Mouse (Mus musculus): Measurements from ENCODE around the gene Atp5k. TPM values are rescaled to one million over a fixed set of nuclear protein-coding genes. Genes with fewer than 3 reads are reported as not detected.

Atp5k gene
- total and polyA plus RNA-seq, 3 experiments: 199 to 567 (median 276) TPM

GRCm38 (mm10) chr5:108436101-108436500 lies 1.9 kb upstream of the Atp5k start:
- Histone ChIP-seq H3K27me3 (replicated peaks) (peaks cover 2% of the 10 kb centered on the region), H3K9me3 (replicated peaks; ENCODE audit: low read length) (no peaks in the 10 kb centered on the region), H3K36me3 (replicated peaks in 1 of 2; ENCODE audit: control insufficient read depth in 1 of 2, insufficient read depth in 1 of 2, low read length in 1 of 2) (peaks cover 8 to 19% of the 10 kb centered on the region in 2 experiments), H3K9ac (ENCODE audit: insufficient read depth, low read depth) (no peak overlapping the region), H3K27ac (ENCODE audit: insufficient read depth, low read depth) (no peak overlapping the region), H3K4me3 (replicated peaks in 1 of 3; ENCODE audit: low read depth in 2 of 3, low read length in 2 of 3, poor library complexity in 1 of 3) (no peak overlapping the region), H3K4me1 (ENCODE audit: control insufficient read depth in 1 of 2, insufficient read depth in 2 of 2) (peaks cover 3 to 20% of the 10 kb centered on the region in 2 experiments), H3K79me2 (replicated peaks; ENCODE audit: control insufficient read depth, extremely low read depth, insufficient read depth, poor library complexity, severe bottlenecking) (peaks cover 10% of the 10 kb centered on the region), H3K4me2 (ENCODE audit: insufficient read depth, low read depth, poor library complexity, severe bottlenecking) (no peak overlapping the region)
- dilution Hi-C loops (cut with MboI; ENCODE audit: extremely low pct_ligation_motif_present, extremely low pct_unique_long_range_greater_than_20kb, low sequenced_read_pairs): no loop called here
- in situ Hi-C loops (cut with MboI; ENCODE audit: low pct_ligation_motif_present, low pct_unique_long_range_greater_than_20kb, low sequenced_read_pairs): loop anchor here (25.0 kb wide), 1 partner anchor 226 kb away; the partner anchor contains the start of genes Dgkq and Idua
- no peak for DNase-seq (ENCODE audit: extremely low read depth)
- TF ChIP-seq RAD21 (IDR thresholded peaks at IDR 0.05; ENCODE audit: low read depth, low read length) (no peak), MEF2A (IDR thresholded peaks at IDR 0.05; ENCODE audit: borderline replicate concordance, low read depth, low read length) (no peak), NELFE (IDR thresholded peaks at IDR 0.05; ENCODE audit: low read depth, low read length) (no peak), MAZ (IDR thresholded peaks at IDR 0.05; ENCODE audit: low read depth, low read length) (no peak), POLR2AphosphoS2 (IDR thresholded peaks at IDR 0.05; ENCODE audit: low read depth, low read length) (no peak), ZKSCAN1 (IDR thresholded peaks at IDR 0.05; ENCODE audit: borderline replicate concordance, low read depth, low read length) (no peak), MXI1 (IDR thresholded peaks at IDR 0.05; ENCODE audit: low read depth, low read length) (no peak), CHD1 (IDR thresholded peaks at IDR 0.05; ENCODE audit: low read depth, low read length) (no peak), KAT2A (IDR thresholded peaks at IDR 0.05; ENCODE audit: insufficient replicate concordance, low read length) (no peak), HCFC1 (IDR thresholded peaks at IDR 0.05; ENCODE audit: low read depth, low read length) (no peak), MAX (IDR thresholded peaks at IDR 0.05; ENCODE audit: low read length) (no peak), ELF1 (IDR thresholded peaks at IDR 0.05; ENCODE audit: low read depth, low read length) (no peak)

GRCm38 (mm10) chr5:108431196-108431595 lies 3.1 kb downstream of the Atp5k start:
- dilution Hi-C loops (cut with MboI; ENCODE audit: extremely low pct_ligation_motif_present, extremely low pct_unique_long_range_greater_than_20kb, low sequenced_read_pairs) (no loop called here), in situ Hi-C loops (cut with MboI; ENCODE audit: low pct_ligation_motif_present, low pct_unique_long_range_greater_than_20kb, low sequenced_read_pairs) (loop anchor here (25.0 kb wide), 1 partner anchor 231 kb away; the partner anchor contains the start of genes Dgkq and Idua)
- peaks cover 10% of the 10 kb centered on the region for H3K79me2 ChIP-seq (replicated peaks; ENCODE audit: control insufficient read depth, extremely low read depth, insufficient read depth, poor library complexity, severe bottlenecking)
- H3K27ac ChIP-seq (ENCODE audit: insufficient read depth, low read depth): no peak overlapping the region
- no peak overlapping the region for H3K9ac ChIP-seq (ENCODE audit: insufficient read depth, low read depth)
- H3K4me3 ChIP-seq (replicated peaks in 1 of 3; ENCODE audit: low read depth in 2 of 3, low read length in 2 of 3, poor library complexity in 1 of 3): no peak overlapping the region
- H3K4me1 ChIP-seq (ENCODE audit: control insufficient read depth in 1 of 2, insufficient read depth in 2 of 2): peaks cover 0 to 17% of the 10 kb centered on the region in 2 experiments; a peak in 2 of 4 replicates
- H3K27me3 ChIP-seq (replicated peaks): peaks cover 2% of the 10 kb centered on the region
- peaks cover 25 to 66% of the 10 kb centered on the region in 2 experiments for H3K36me3 ChIP-seq (replicated peaks in 1 of 2; ENCODE audit: control insufficient read depth in 1 of 2, insufficient read depth in 1 of 2, low read length in 1 of 2)
- H3K9me3 ChIP-seq (replicated peaks; ENCODE audit: low read length): no peaks in the 10 kb centered on the region
- H3K4me2 ChIP-seq (ENCODE audit: insufficient read depth, low read depth, poor library complexity, severe bottlenecking): no peak overlapping the region
- TF ChIP-seq USF1 (IDR thresholded peaks at IDR 0.05; ENCODE audit: low read depth, low read length): no peak
- no peak for TF ChIP-seq MAFK (IDR thresholded peaks at IDR 0.05; ENCODE audit: insufficient replicate concordance, low read length)
- TF ChIP-seq USF2 (conservative IDR thresholded peaks at IDR 0.05; ENCODE audit: low read depth, low read length): no peak
- TF ChIP-seq CHD2 (IDR thresholded peaks at IDR 0.05; ENCODE audit: low read length): no peak
- no peak for TF ChIP-seq KAT2A (IDR thresholded peaks at IDR 0.05; ENCODE audit: insufficient replicate concordance, low read length)
- TF ChIP-seq NRF1 (IDR thresholded peaks at IDR 0.05; ENCODE audit: low read depth, low read length): no peak
- TF ChIP-seq RAD21 (IDR thresholded peaks at IDR 0.05; ENCODE audit: low read depth, low read length): no peak
- TF ChIP-seq RCOR1 (conservative IDR thresholded peaks at IDR 0.05; ENCODE audit: low read depth, low read length): no peak
- TF ChIP-seq NELFE (IDR thresholded peaks at IDR 0.05; ENCODE audit: low read depth, low read length): no peak
- no peak for TF ChIP-seq PAX5 (IDR thresholded peaks at IDR 0.05; ENCODE audit: low read length)
- no peak for TF ChIP-seq UBTF (IDR thresholded peaks at IDR 0.05; ENCODE audit: low read depth, low read length)
- no peak for TF ChIP-seq POLR2A (IDR thresholded peaks at IDR 0.05; ENCODE audit: low read depth, low read length)
- TF ChIP-seq CTCF (conservative IDR thresholded peaks at IDR 0.05 in 1 of 2, IDR thresholded peaks at IDR 0.05 in 1 of 2; ENCODE audit: low read depth in 2 of 2, low read length in 2 of 2): no peak
- DNase-seq (ENCODE audit: extremely low read depth): no peak

All from CH12.LX (cell line).